Mouse (Mus musculus) brain, embryonic 14.5 days (tissue): ENCODE data around the gene Cyp26a1.

ENCODE experiments used
- CTCF ChIP-seq: fragments of 200-500 bp; IDR thresholded peaks from 2 replicates; pipeline ENCODE4 v1.5.1; 2012; ENCODE audit warnings: inconsistent platforms, mild to moderate bottlenecking, moderate library complexity, borderline replicate concordance; ENCODE audit not compliant: insufficient read depth, insufficient read length; ENCODE audit errors: extremely low read depth
- POLR2A ChIP-seq: fragments of 200-500 bp; IDR thresholded peaks from 2 replicates; pipeline ENCODE4 v1.6.1; 2012; ENCODE audit warnings: mild to moderate bottlenecking, inconsistent platforms, borderline replicate concordance; ENCODE audit not compliant: poor library complexity, insufficient read depth, insufficient read length, severe bottlenecking; ENCODE audit errors: extremely low read depth

DNA sequence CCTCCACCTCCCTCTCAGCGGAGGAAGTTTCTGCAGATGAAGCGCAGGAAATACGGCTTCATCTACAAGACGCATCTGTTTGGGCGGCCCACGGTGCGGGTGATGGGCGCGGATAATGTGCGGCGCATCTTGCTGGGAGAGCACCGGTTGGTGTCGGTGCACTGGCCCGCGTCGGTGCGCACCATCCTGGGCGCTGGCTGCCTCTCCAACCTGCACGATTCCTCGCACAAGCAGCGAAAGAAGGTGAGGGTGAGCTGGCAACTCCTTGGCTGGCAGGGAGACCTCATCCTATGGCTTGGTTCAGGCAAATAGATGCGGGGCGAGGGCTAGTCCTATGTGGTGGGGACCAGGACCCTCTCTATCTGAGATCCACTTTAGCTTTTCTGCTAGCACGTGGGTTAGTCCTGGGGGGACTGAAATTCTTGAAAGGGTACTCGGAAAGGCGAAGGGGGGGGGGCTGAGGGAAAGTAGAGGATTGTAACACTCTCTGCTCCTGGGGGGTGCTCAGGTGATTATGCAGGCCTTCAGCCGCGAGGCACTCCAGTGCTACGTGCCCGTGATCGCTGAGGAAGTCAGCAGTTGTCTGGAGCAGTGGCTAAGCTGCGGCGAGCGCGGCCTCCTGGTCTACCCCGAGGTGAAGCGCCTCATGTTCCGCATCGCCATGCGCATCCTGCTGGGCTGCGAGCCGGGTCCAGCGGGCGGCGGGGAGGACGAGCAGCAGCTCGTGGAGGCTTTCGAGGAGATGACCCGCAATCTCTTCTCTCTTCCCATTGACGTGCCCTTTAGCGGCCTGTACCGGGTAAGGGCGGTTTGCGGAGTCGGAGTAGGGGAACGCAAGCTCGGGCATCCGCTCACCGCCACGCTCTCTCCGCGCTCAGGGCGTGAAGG, 919 bp downstream of the Cyp26a1 start:
- TF ChIP-seq CTCF: no peak
- no peak for TF ChIP-seq POLR2A
